Mouse (Mus musculus): Measurements from ENCODE around the gene Tmem56.

DNA sequence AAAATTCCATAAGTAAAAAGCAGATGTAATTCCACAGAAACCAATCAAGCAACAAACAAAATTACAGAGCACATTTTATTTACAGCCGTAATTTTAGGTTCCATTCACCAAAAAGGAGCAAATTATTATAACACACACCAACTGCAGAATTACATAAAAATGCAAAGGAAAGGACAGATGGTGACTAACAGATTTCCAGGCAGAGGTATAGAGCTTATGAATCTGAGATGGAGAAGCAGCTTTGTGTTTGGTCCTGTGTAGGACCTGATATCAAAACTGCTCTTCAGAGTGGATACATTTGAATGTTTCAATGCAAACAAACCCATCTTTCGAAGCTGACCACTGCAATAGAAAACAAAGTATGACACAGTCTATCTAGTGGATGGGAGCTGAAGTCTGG, 80.3 kb downstream of the Tmem56 start:
- TF ChIP-seq CTCF (IDR thresholded peaks at IDR 0.05; ENCODE audit: control insufficient read depth, insufficient read depth, insufficient replicate concordance, low read depth, low read length) (no peak), POLR2A (IDR thresholded peaks at IDR 0.05; ENCODE audit: control insufficient read depth, low read depth, low read length) (no peak)

Data from testis, adult 2 months (tissue).